Mouse (Mus musculus) testis, adult 2 months (tissue): ENCODE results near the gene Rhbdd2.

ENCODE experiments used
- CTCF ChIP-seq: fragments of 200-500 bp; IDR thresholded peaks from 2 replicates; pipeline ENCODE4 v1.5.1; 2012; ENCODE audit warnings: low read depth, mild to moderate bottlenecking, inconsistent platforms, low read length, moderate library complexity; ENCODE audit not compliant: control insufficient read depth, insufficient read depth, insufficient replicate concordance
- POLR2A ChIP-seq: fragments of 200-500 bp; IDR thresholded peaks from 2 replicates; pipeline ENCODE4 v1.6.1; 2012; ENCODE audit warnings: low read depth, mild to moderate bottlenecking, inconsistent platforms, low read length, moderate library complexity; ENCODE audit not compliant: control insufficient read depth

DNA sequence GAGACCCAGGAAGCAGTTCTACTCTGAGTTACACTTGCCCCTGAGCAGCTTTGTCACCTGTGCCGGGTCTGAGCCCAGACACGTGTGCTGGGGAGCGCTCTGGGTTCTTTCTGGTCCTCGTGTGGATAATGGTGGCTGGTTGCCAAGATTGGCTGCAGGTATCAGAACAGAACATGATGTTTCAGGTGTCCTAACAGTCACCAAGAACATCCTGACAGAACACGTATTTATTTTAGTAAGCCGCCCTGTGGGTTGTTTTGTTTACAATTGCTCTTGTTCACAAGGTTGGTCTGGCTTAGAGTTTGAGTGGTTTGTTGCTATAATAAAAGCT, 8.0 kb downstream of the Rhbdd2 start:
- TF ChIP-seq CTCF (no peak), POLR2A (no peak)
